Mouse (Mus musculus) gastrocnemius, adult 2 months (tissue): ENCODE results near the gene 1110032F04Rik. TPM values are rescaled to one million over a fixed set of nuclear protein-coding genes. Genes with fewer than 3 reads are reported as not detected.
"Not testable (repeated sequence)": the region's sequence is repeated elsewhere in the genome, so short reads cannot be mapped to it uniquely, and the experiment has no call there.

ENCODE experiments used
- DNase-seq: peaks from one replicate; pipeline ENCODE4 v3.0.0; 2022
- H3K27ac ChIP-seq: fragments of 200-600 bp; 2 replicates; pipeline ENCODE4 v1.8.1; 2022; ENCODE audit warnings: mild to moderate bottlenecking
- H3K4me3 ChIP-seq: fragments of 200-600 bp; 2 replicates; pipeline ENCODE4 v1.8.1; 2022; ENCODE audit warnings: mild to moderate bottlenecking, moderate library complexity
- CTCF ChIP-seq: fragments of 200-600 bp; IDR thresholded peaks from 2 replicates; pipeline ENCODE4 v1.8.1; 2022; ENCODE audit warnings: antibody characterized with exemption, mild to moderate bottlenecking, moderate library complexity
- intact Hi-C: fragments of 180-260 bp; cut with DNase I; formaldehyde crosslinking; loops from one replicate; pipeline ENCODE4 v1.15.1; 2025
- total RNA-seq, 2 experiments: library from RNA; stranded (reverse); gene quantifications; 2 replicates each; pipeline ENCODE4 v1.2.3; 2021

Gene 1110032F04Rik
- total RNA-seq, 2 experiments from 2014 or later, result 0.10 TPM; not detected in 1

DNA sequence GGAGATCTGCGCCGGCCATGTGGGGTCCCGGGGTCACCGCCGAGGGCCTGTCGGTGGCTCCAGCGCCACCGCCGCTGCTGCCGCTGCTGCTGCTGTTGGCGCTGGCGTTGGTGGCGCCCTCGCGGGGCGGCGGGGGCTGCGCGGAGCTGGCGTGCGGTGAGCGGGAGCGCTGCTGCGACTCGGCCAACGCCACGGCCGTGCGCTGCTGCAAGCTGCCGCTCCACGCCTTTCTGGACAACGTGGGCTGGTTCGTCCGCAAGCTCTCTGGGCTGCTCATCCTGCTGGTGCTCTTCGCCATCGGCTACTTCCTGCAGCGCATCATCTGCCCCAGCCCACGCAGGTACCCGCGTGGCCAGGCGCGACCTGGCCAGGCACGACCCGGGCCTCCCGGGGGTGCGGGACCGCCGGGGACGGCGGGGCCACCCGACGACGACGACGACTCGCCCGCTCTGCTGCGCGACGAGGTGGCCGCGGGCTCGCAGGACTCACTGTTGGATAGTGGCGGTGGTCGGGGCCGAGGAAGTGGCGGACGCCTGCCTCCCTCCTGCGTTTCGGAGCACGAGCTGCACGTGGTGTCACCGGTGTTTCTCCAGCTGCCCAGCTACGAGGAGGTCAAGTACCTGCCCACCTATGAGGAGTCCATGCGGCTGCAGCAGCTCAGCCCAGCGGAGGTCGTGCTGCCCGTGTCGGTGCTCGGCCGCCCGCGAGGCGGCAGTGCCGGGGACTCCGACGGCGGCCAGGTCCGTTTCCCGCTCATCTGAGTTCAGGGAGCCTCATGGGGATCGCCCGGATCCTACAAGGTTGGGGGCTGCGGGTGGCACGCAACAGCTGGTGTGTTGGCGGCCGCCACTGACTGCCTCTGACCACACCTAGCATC is 543 bp downstream of the 1110032F04Rik start:
- DNase-seq, result no peak
- intact Hi-C loops, result no loop called here
- peak; percentile 11; the same call in 1 of the 2 replicates for TF ChIP-seq CTCF
- Histone ChIP-seq H3K27ac (no peak overlapping the region), H3K4me3 (peak overlapping the region; percentile 73)

GRCm38 (mm10) chr3:68870568-68870950 is 1.2 kb downstream of the 1110032F04Rik start:
- peak overlapping the region; percentile 73 for H3K4me3 ChIP-seq
- H3K27ac ChIP-seq, result no peak overlapping the region
- no peak for TF ChIP-seq CTCF
- intact Hi-C loops, result no loop called here
- no peak for DNase-seq

DNA sequence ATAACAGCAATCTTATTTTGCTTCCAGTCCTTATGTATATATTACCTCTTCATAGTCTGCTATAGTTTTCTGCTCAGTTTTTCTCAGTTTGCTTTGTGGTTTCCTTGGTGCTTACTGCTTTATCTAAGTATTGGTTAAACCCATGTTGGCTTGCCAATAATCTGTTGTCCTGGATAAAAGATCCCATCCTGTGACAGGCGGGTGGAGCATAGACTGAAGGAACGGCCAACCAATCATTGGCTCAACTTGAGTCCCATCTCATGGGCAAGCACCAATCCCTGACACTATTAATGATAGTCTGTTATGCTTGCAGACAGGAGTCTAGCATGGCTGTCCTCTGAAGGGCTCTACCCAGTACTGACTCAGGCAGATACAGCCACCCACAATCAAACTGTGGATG is 4.7 kb downstream of the 1110032F04Rik start:
- no peak overlapping the region for H3K27ac ChIP-seq
- no peak for DNase-seq
- TF ChIP-seq CTCF, result no peak
- H3K4me3 ChIP-seq, result no peak overlapping the region
- intact Hi-C loops, result no loop called here

GRCm38 (mm10) chr3:68886845-68887244 is 17.5 kb downstream of the 1110032F04Rik start:
- H3K4me3 ChIP-seq, result no peak overlapping the region
- no peak overlapping the region for H3K27ac ChIP-seq
- intact Hi-C loops, result no loop called here
- TF ChIP-seq CTCF, result no peak
- no peak for DNase-seq

- intact Hi-C loops, result no loop called here
- Histone ChIP-seq H3K27ac (no peak overlapping the region), H3K4me3 (no peak overlapping the region)
- no peak for TF ChIP-seq CTCF
- DNase-seq, result no peak
Observed at GRCm38 (mm10) chr3:68895426-68895825, 26.0 kb downstream of the 1110032F04Rik start.

GRCm38 (mm10) chr3:68897154-68897553 is 27.8 kb downstream of the 1110032F04Rik start:
- DNase-seq, result no peak
- Histone ChIP-seq H3K27ac (no peak overlapping the region), H3K4me3 (no peak overlapping the region)
- intact Hi-C loops, result no loop called here
- no peak for TF ChIP-seq CTCF

DNA sequence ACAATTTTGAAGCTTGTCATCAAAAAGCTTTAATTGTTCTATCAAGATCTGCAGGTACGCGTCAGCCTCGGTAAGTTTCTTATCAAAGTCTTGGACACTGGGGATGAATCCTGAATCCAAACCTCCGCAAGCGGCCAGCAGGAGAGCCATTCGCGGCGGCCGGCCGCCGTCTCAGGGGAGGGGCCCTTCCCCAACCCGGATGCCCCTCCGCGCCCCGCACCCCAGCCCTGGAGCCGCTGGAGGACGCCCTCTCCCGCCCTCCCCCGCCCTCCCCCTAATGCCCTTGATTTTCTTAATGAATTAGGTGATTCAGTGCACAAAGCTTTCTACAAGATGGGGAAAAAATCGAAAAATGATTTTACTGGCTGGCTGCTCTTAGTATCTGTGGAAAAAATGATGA is 33.2 kb downstream of the 1110032F04Rik start:
- DNase-seq, H3K27ac ChIP-seq, H3K4me3 ChIP-seq, intact Hi-C loops: not testable (repeated sequence)

GRCm38 (mm10) chr3:68904902-68905778 is 35.8 kb downstream of the 1110032F04Rik start:
- no peak for DNase-seq
- Histone ChIP-seq H3K4me3 (no peak overlapping the region), H3K27ac (no peak overlapping the region)
- TF ChIP-seq CTCF, result no peak
- intact Hi-C loops, result no loop called here

DNA sequence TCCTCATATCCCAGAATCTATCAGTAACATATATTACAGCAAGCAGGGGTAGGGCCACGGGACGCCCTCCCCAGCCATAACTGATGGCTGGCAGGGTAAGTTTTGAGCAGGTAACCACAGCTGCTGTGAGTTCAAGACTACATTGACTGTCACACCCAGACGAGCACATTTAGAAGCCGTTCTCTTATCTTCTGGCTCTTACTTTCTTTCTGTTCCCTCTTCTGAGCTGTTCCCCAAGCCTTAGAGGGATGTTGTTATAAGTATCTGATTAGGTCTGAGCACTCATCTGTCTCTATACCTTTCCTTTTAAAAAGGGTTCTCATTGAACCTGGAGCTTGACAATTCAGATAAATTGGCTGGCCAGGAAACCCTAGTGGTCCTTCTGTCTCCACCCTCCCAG is 38.1 kb downstream of the 1110032F04Rik start:
- Histone ChIP-seq H3K27ac (no peak overlapping the region), H3K4me3 (no peak overlapping the region)
- no peak for TF ChIP-seq CTCF
- intact Hi-C loops, result no loop called here
- no peak for DNase-seq

Other genes starting within 250 kb of the 1110032F04Rik start
- gene Il12a, start 178.9 kb upstream of the 1110032F04Rik start, total RNA-seq, result 1 to 10 TPM; 4.1 to 4.8 TPM
- gene Ift80, start 135.0 kb downstream of the 1110032F04Rik start, total RNA-seq, result 1 to 10 TPM; 5.2 to 5.7 TPM
- gene Smc4, start 135.2 kb downstream of the 1110032F04Rik start, total RNA-seq, result 1 to 10 TPM; 4.8 to 6.7 TPM
- gene Trim59, start 175.2 kb downstream of the 1110032F04Rik start, total RNA-seq, result under 1 TPM; 0.50 to 0.69 TPM